Mouse (Mus musculus) embryonic facial prominence, embryonic 11.5 days (tissue): ENCODE results near the gene Nipbl. TPM values are rescaled to one million over a fixed set of nuclear protein-coding genes. Genes with fewer than 3 reads are reported as not detected.

Experiments used
- ATAC-seq: fragments of 200-750 bp; cut with Nextera tagmentation; replicated peaks from 2 replicates; pipeline ENCODE4 v1.8.0; 2017; ENCODE audit warnings: low read depth; ENCODE audit not compliant: insufficient number of reproducible peaks, low FRiP score, low TSS enrichment
- DNase-seq: peaks from one replicate; pipeline ENCODE4 v3.0.0-alpha.2; 2015; ENCODE audit warnings: low spot score
- H3K27ac ChIP-seq: fragments of 300-500 bp; sonication (generic); replicated peaks from 2 replicates; pipeline ENCODE4 v1.5.1; 2014; ENCODE audit warnings: mild to moderate bottlenecking, low read depth, low read length, control low read depth
- H3K27me3 ChIP-seq: fragments of 300-500 bp; sonication (generic); 2 replicates; pipeline ENCODE4 v1.6.1; 2014; ENCODE audit warnings: mild to moderate bottlenecking, low read length, moderate library complexity, mixed read lengths; ENCODE audit not compliant: control insufficient read depth, insufficient read depth
- H3K36me3 ChIP-seq: fragments of 300-500 bp; sonication (generic); replicated peaks from 2 replicates; pipeline ENCODE4 v1.6.1; 2014; ENCODE audit warnings: low read depth, mild to moderate bottlenecking, low read length, moderate library complexity, mixed read lengths; ENCODE audit not compliant: control insufficient read depth, insufficient read depth
- H3K4me1 ChIP-seq: fragments of 300-500 bp; sonication (generic); 2 replicates; pipeline ENCODE4 v1.6.1; 2014; ENCODE audit warnings: low read length, mixed read lengths; ENCODE audit not compliant: control insufficient read depth, insufficient read depth
- H3K4me2 ChIP-seq: fragments of 300-500 bp; sonication (generic); 2 replicates; pipeline ENCODE4 v1.6.1; 2014; ENCODE audit warnings: low read depth, mild to moderate bottlenecking, control low read depth, low read length, moderate library complexity
- H3K4me3 ChIP-seq: fragments of 300-500 bp; sonication (generic); 2 replicates; pipeline ENCODE4 v1.5.1; 2014; ENCODE audit warnings: low read depth, low read length, control low read depth
- H3K9ac ChIP-seq: fragments of 300-500 bp; sonication (generic); replicated peaks from 2 replicates; pipeline ENCODE4 v1.6.1; 2014; ENCODE audit warnings: mild to moderate bottlenecking, control low read depth, low read length
- H3K9me3 ChIP-seq: fragments of 300-500 bp; sonication (generic); replicated peaks from 2 replicates; pipeline ENCODE4 v1.6.1; 2016; ENCODE audit warnings: mild to moderate bottlenecking, low read length, inconsistent platforms, mixed read lengths; ENCODE audit not compliant: control insufficient read depth
- WGBS: fragments of 180-500 bp; shearing (Covaris S2); extraction: QIAGEN DNeasy Blood & Tissue Kit; methylation state at CpG from one replicate; pipeline ENCODE4 v1.1.7; 2014; 5-methylcytosine and 5-hydroxymethylcytosine counted together
- polyA plus RNA-seq: library from polyadenylated mRNA; unstranded; fragments of >200 nt; fragmentation: Nextera tagmentation; extraction: Ambion mirVana; gene quantifications from 2 replicates; pipeline ENCODE4 v1.2.1, GENCODE M21; 2014

Gene Nipbl
- polyA plus RNA-seq, 1 experiment from 2014 or later: 23.5 TPM

- no peak for ATAC-seq
- no peak overlapping the region for H3K9ac ChIP-seq
- H3K4me2 ChIP-seq: no peak overlapping the region
- no peak overlapping the region for H3K4me3 ChIP-seq
- no peak overlapping the region for H3K27ac ChIP-seq
- 80% methylated on average over 2 of the region's 2 CpGs for WGBS
- H3K9me3 ChIP-seq: no peaks in the 10 kb centered on the region
- no peaks in the 10 kb centered on the region for H3K36me3 ChIP-seq
- DNase-seq: no peak
- no peaks in the 10 kb centered on the region for H3K27me3 ChIP-seq
- no peaks in the 10 kb centered on the region for H3K4me1 ChIP-seq
These were observed 11.2 kb upstream of the Nipbl start for GRCm38 (mm10) chr15:8455486-8455885.

- Histone ChIP-seq H3K27ac (no peak overlapping the region), H3K4me2 (no peak overlapping the region), H3K4me3 (no peak overlapping the region), H3K4me1 (no peaks in the 10 kb centered on the region; the same call in 1 of the 2 replicates), H3K9me3 (no peaks in the 10 kb centered on the region), H3K27me3 (no peaks in the 10 kb centered on the region), H3K36me3 (no peaks in the 10 kb centered on the region), H3K9ac (no peak overlapping the region)
- DNase-seq: peak; percentile 81
- ATAC-seq: no peak
- WGBS: 37% methylated on average over 3 of the region's 3 CpGs
These were observed 6.8 kb upstream of the Nipbl start for GRCm38 (mm10) chr15:8451071-8451470.

- Histone ChIP-seq H3K36me3 (no peaks in the 10 kb centered on the region), H3K4me2 (no peak overlapping the region), H3K9me3 (no peaks in the 10 kb centered on the region), H3K4me1 (no peaks in the 10 kb centered on the region; the same call in 1 of the 2 replicates), H3K27me3 (no peaks in the 10 kb centered on the region), H3K4me3 (no peak overlapping the region), H3K27ac (no peak overlapping the region), H3K9ac (no peak overlapping the region)
- ATAC-seq (no peak), DNase-seq (no peak)
- WGBS: 76% methylated on average over 8 of the region's 8 CpGs
These were observed 3.0 kb upstream of the Nipbl start for GRCm38 (mm10) chr15:8447193-8447767.

- no peak overlapping the region for H3K27ac ChIP-seq
- no peaks in the 10 kb centered on the region for H3K27me3 ChIP-seq
- H3K4me1 ChIP-seq: no peaks in the 10 kb centered on the region; the same call in 1 of the 2 replicates
- 4% methylated on average over 6 of the region's 6 CpGs for WGBS
- ATAC-seq (no peak; the same call in 1 of the 2 replicates), DNase-seq (peak; percentile 68)
- no peaks in the 10 kb centered on the region for H3K36me3 ChIP-seq
- no peaks in the 10 kb centered on the region for H3K9me3 ChIP-seq
- peak overlapping the region; percentile 97 for H3K4me3 ChIP-seq
- peak overlapping the region; percentile 74 for H3K4me2 ChIP-seq
- H3K9ac ChIP-seq: peak overlapping the region; percentile 39
These were observed 2.2 kb upstream of the Nipbl start for GRCm38 (mm10) chr15:8446435-8446834.

GRCm38 (mm10) chr15:8445951-8446419, 1.7 kb upstream of the Nipbl start:
- peak overlapping the region; percentile 74 for H3K4me2 ChIP-seq
- ATAC-seq (no peak), DNase-seq (peak; percentile 36)
- H3K36me3 ChIP-seq: no peaks in the 10 kb centered on the region
- no peaks in the 10 kb centered on the region for H3K27me3 ChIP-seq
- H3K27ac ChIP-seq: no peak overlapping the region
- no peaks in the 10 kb centered on the region for H3K9me3 ChIP-seq
- peak overlapping the region; percentile 97 for H3K4me3 ChIP-seq
- under 1% methylated on average over 19 of the region's 19 CpGs for WGBS
- H3K4me1 ChIP-seq: no peaks in the 10 kb centered on the region; the same call in 1 of the 2 replicates
- H3K9ac ChIP-seq: no peak overlapping the region

GRCm38 (mm10) chr15:8444890-8445597, 781 bp upstream of the Nipbl start:
- WGBS: under 1% methylated on average over 57 of the region's 57 CpGs
- Histone ChIP-seq H3K27ac (peak overlapping the region; percentile 98), H3K36me3 (no peaks in the 10 kb centered on the region), H3K27me3 (no peaks in the 10 kb centered on the region), H3K4me3 (peak overlapping the region; percentile 97), H3K4me2 (peak overlapping the region; percentile 74), H3K9ac (peak overlapping the region; percentile 99), H3K9me3 (no peaks in the 10 kb centered on the region), H3K4me1 (no peaks in the 10 kb centered on the region; the same call in 1 of the 2 replicates)
- DNase-seq: peak; percentile 91
- peak; percentile 45 for ATAC-seq

- under 1% methylated on average over 40 of the region's 40 CpGs for WGBS
- peak overlapping the region; percentile 97 for H3K4me3 ChIP-seq
- H3K27ac ChIP-seq: peak overlapping the region; percentile 98
- no peaks in the 10 kb centered on the region for H3K9me3 ChIP-seq
- DNase-seq: peak; percentile 63
- peak; percentile 50; the same call in 1 of the 2 replicates for ATAC-seq
- H3K9ac ChIP-seq: peak overlapping the region; percentile 99
- H3K4me1 ChIP-seq: no peaks in the 10 kb centered on the region; the same call in 1 of the 2 replicates
- no peaks in the 10 kb centered on the region for H3K27me3 ChIP-seq
- no peaks in the 10 kb centered on the region for H3K36me3 ChIP-seq
- peak overlapping the region; percentile 79 for H3K4me2 ChIP-seq
These were observed 916 bp downstream of the Nipbl start for GRCm38 (mm10) chr15:8443168-8443925.
